7 mouse cellular contexts compared by ENCODE assay signal in genomic region chr12:4841392-4841887, GRCm38 (mm10). TPM values are rescaled to one million over a fixed set of nuclear protein-coding genes. Genes with fewer than 3 reads are reported as not detected.
DNase-seq lines count a peak whose midpoint lies in the region; ATAC-seq and TF ChIP-seq lines count a peak whose summit lies in the region.

TSS of gene Fkbp1b (minus strand) at chr12:4841591.

- H3K36me3 ChIP-seq in forebrain, postnatal 0 days (ENCODE audit: insufficient read depth): no peaks in the 10 kb centered on the region
- H3K36me3 ChIP-seq in hindbrain, embryonic 12.5 days: no peaks in the 10 kb centered on the region
- peaks cover 16% of the 10 kb centered on the region; the same call in 1 of the 2 replicates for H3K36me3 ChIP-seq in macrophage (ENCODE audit: inconsistent target)

- no peak within 1 kb of the TSS for H3K27ac ChIP-seq in forebrain, postnatal 0 days (ENCODE audit: low read depth, low read length)
- H3K27ac ChIP-seq in hindbrain, embryonic 12.5 days: no peak within 1 kb of the TSS
- peak within 1 kb of the TSS; percentile 76 for H3K27ac ChIP-seq in macrophage

- peak within 1 kb of the TSS; percentile 68 for H3K9ac ChIP-seq in forebrain, postnatal 0 days
- H3K9ac ChIP-seq in hindbrain, embryonic 12.5 days: peak within 1 kb of the TSS; percentile 78

- no peaks in the 10 kb centered on the region for H3K9me3 ChIP-seq in forebrain, postnatal 0 days (ENCODE audit: low read length)
- no peaks in the 10 kb centered on the region for H3K9me3 ChIP-seq in hindbrain, embryonic 12.5 days (replicated peaks)

- peaks cover 45% of the 10 kb centered on the region for H3K79me2 ChIP-seq in macrophage (ENCODE audit: inconsistent target)

- peak within 1 kb of the TSS; percentile 91 for H3K4me2 ChIP-seq in forebrain, postnatal 0 days (ENCODE audit: low read depth)
- H3K4me2 ChIP-seq in hindbrain, embryonic 12.5 days (replicated peaks): peak within 1 kb of the TSS; percentile 92

- peak; percentile 83 for DNase-seq in Muller cell, postnatal 12 days (ENCODE audit: inconsistent ontology term)
- peak; percentile 76 for DNase-seq in cerebellum, adult 11-12 months
- peak; percentile 45 for DNase-seq in forebrain, postnatal 0 days
- peak in 1 of 2 experiments; percentile 41 for DNase-seq in left cerebral cortex, adult 8-10 months (ENCODE audit: low spot score in 2 of 2)
- DNase-seq in right cerebral cortex, postnatal 4 days: peak; percentile 55

- ATAC-seq in forebrain, postnatal 0 days: peak; percentile 46
- ATAC-seq in hindbrain, embryonic 12.5 days (ENCODE audit: low FRiP score): peak; percentile 60

- no peak for TF ChIP-seq CTCF in forebrain, postnatal 0 days (IDR thresholded peaks at IDR 0.05; ENCODE audit: low read depth)

- peak within 1 kb of the TSS; percentile 79 for H3K4me3 ChIP-seq in forebrain, postnatal 0 days (ENCODE audit: low read depth, low read length)
- H3K4me3 ChIP-seq in hindbrain, embryonic 12.5 days: peak within 1 kb of the TSS; percentile 79
- H3K4me3 ChIP-seq in macrophage (ENCODE audit: inconsistent target): peak within 1 kb of the TSS; percentile 87

- WGBS in forebrain, postnatal 0 days: 2% methylated on average over 31 of the region's 37 CpGs
- under 1% methylated on average over 37 of the region's 37 CpGs for WGBS in hindbrain, embryonic 12.5 days
- 2% methylated on average over 35 of the region's 37 CpGs for WGBS in macrophage (ENCODE audit: missing documents)

- H3K4me1 ChIP-seq in forebrain, postnatal 0 days (ENCODE audit: insufficient read depth): no peaks in the 10 kb centered on the region
- peaks cover 18% of the 10 kb centered on the region for H3K4me1 ChIP-seq in hindbrain, embryonic 12.5 days

- no peaks in the 10 kb centered on the region for H3K27me3 ChIP-seq in forebrain, postnatal 0 days (ENCODE audit: insufficient read depth, low read length)
- peaks cover 25% of the 10 kb centered on the region for H3K27me3 ChIP-seq in hindbrain, embryonic 12.5 days

RNA-seq across cellular contexts. Expression of gene Fkbp1b, which starts in this region (rescaled TPM):
- total RNA-seq in forebrain, postnatal 0 days (2014; rRNA removed): 51.7 and 122 TPM in 2 replicates
- polyA plus RNA-seq in forebrain, postnatal 0 days (2015; fragmentation: Nextera tagmentation; extraction: Ambion mirVana): 65.5 and 67.9 TPM in 2 replicates
- polyA plus RNA-seq in hindbrain, embryonic 12.5 days (2016; fragmentation: Nextera tagmentation; extraction: Ambion mirVana): 13.4 and 18.6 TPM in 2 replicates
- total RNA-seq in left cerebral cortex, adult 8-10 months (2022): 10 to 100 TPM; 31.7 to 41.8 (median 39.3) TPM
- 10 to 100 TPM in 3 of 26 experiments, 1 to 10 TPM in 18, under 1 TPM in 1, not detected in 4; 0.90 to 18.2 (median 4.8) TPM for total RNA-seq in macrophage (2018; cell fraction: chromatin; rRNA removed)
- 10 to 100 TPM; 14.9 to 27.1 (median 18.6) TPM for total RNA-seq in macrophage (2018; cell fraction: cytosol; rRNA removed)
- 10 to 100 TPM in 10 of 26 experiments, 1 to 10 TPM in 16; 2.1 to 29.4 (median 6.8) TPM for total RNA-seq in macrophage (2018; cell fraction: nucleus; rRNA removed)
- 20.7 to 32.7 TPM (median 26.6 TPM) in 3 replicates for polyA plus RNA-seq in macrophage (2018)
